Mouse (Mus musculus): ENCODE measurements around the gene Lamtor2.

Lamtor2 gene

DNA sequence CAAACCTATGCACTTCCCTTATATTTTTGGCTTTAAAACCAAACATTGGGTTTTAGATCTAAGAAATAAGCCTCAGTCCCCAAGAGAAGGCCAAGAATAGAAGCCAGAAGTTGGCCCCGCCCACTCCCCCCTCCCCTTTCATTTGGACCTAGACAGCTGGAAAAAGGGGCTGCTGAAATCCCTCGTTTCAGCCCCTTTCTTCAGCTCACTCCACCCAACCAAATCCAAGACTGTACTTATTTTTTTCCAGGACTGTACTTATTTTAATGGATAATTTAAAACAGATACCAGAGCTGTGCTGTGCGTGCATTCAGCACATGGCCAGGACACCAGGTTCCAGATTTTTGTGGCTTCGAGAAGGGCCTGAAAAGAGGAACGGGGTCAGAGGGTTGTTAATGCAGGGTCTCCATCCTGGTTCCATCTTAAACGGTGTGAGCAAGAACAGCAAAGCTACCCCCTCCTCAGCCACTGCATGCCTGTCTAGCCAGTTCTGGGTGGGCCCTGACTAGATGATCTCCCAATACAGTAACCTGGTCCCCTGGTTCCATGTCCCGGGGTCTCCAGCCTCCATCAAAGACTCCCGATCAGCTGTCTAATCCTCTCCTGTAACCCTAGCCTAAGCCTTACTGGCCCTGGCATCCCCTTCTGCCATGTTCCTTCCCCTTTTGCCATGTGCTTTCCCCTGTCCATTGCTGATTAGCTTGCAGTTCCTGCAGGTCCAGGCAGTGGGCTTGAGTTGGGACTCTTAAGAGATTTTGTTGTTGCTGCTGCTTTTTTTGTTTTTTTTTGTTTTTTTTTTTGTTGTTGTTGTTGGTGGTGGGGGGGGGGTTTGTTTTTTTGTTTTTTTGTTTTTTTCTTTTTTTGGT, 48.8 kb downstream of the Lamtor2 start:
- DNase-seq (ENCODE audit: low read depth, low spot score): no peak

DNA sequence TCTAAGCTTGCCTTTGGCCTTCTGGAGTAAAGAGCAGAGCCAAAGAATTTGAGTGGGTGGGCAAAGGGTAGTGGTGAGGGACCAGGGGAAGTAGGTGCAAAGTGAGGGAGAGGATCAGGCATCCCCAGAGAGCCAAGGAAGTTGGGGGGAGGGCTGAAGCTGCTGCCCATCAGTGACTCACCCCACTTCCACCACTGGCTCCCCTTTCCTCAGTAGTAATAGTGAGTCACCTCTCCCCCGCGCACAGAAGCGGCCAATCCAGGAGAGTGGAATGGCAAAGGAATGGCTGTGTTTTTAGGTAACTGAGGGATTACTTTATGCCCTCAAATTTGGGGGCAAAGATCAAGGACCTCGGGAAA, 49.4 kb downstream of the Lamtor2 start:
- no peak for DNase-seq (ENCODE audit: low read depth, low spot score)

DNA sequence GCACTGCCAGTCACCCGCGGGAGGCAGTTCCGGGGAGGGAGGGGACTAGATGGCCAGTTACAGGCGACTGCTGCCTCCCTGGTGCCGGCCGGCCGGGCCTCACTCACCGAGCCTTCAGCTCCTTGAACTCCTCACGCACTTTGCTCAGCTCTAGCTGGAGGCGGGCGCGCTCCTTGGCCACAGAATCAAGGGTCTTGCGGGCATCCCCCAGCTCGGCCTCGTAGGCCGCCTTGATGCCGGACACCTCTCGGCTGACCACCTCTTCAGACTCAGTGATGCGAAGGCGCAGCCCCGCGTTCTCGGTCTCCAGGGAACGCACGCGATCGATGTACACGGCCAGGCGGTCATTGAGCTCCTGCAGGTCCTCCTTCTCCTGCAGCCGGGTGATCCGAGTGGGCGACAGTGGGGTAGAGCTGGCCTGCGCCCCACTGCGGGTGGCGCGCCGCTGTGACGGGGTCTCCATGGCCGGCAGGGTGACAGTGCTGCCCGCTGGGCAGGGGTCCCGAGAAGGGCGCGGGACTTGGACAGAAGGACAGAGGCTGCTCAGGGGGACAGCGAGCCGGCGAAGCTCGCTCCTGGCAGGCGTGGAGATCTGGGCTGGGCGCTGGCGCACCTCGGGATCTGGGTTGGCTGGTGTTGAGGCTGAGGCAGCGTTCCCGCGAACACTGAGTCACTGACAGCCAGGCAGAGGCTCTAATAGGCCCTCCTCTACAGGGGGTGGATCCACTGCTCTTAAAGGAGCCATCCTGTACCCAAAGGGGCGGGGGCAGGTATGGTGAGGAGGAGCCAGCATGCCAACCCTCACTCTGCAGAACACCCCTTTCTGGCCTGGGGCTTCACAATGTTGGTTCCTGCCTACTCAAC, 50.0 kb downstream of the Lamtor2 start:
- peak; percentile 95 for DNase-seq (ENCODE audit: low read depth, low spot score)

DNA sequence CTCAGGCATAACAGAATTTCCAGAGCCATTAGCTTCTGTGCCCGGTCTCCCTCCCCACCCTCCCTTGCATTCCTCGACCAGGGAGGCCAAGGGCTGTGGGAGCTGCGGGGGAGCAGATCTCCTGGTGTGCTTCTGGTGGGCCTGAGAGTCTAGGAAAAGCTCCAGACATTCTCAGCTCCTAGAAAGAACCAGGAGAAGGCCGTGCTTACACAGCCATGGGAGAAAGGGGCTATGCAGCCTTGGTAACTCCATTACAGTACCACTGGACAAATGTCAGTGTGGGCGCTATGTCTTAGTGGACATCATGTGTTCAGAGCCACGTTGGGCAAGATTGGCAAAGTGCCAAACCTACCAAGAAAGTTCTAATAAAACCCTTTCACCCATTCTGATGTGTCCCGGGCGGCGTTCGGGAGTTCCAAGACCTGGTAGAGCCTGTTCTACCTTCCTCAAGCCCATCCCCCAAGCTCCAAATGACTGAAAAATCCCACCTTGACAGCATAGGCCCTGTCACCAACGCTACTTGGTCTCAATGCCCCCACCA, 50.8 kb downstream of the Lamtor2 start:
- DNase-seq (ENCODE audit: low read depth, low spot score): no peak

DNA sequence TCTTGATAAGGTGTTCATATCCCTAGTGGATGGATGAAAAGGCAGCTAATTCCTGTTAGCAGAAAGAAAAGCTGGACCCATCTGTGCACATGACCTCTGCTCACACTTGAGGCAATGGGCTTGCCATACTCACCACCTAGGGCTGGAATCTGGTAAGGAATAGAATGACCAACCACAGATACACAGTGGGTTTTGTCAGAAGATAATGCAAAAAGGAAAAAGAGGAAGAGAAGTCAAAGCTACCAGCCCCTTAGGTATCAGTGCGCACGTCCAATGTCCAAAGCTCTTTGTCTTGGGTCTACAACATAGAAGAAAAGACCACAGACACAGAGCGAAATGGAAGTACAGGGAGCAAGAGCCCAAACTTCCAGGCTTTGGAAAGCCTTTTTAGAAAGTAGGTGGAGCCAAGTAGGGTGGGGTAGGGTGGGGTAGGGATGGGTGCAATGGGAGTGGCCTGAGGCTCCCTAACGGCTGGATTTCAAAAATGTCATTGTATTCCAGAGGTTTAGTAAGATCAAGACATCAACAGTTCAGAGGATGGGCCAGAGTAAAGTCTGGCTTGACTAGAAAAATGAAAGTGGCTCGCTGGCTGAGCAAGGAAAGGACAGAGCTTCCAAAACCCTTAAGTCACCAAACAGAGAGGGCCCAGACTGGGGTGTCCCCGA, 51.4 kb downstream of the Lamtor2 start:
- DNase-seq (ENCODE audit: low read depth, low spot score): no peak

DNA sequence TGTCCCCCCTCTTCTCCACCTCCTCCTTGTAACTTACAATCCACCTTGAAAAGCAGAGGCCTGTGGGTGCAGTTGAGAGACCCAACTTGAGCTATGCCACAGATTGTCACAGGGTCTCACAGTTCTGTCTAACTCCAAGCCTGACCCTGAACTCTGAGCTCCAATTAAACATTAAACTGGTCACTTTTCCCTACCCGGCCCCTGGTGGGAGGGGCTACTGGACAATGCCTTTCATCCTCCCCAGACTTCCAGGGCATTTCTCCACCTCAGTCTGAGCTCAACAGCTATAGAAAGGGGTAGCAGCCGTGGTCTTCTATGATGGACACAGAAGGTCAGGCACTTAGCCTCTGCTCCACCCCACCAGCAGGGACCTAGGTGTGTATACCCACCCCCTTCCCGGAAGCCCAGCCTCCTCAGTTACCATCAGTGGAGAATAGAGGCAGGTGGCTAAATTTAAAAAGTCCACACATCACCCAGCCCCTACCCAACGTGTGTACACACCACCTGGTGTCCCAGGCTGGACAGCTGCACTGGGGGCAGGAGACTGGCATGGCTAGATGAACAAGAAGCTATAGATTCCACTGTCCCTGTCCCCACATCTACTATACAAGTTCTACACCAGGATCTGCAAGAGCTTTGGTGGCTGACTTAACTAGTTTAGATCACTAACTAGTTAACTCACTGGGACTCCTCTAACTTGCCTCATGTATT, 52.1 kb downstream of the Lamtor2 start:
- no peak for DNase-seq (ENCODE audit: low read depth, low spot score)

DNA sequence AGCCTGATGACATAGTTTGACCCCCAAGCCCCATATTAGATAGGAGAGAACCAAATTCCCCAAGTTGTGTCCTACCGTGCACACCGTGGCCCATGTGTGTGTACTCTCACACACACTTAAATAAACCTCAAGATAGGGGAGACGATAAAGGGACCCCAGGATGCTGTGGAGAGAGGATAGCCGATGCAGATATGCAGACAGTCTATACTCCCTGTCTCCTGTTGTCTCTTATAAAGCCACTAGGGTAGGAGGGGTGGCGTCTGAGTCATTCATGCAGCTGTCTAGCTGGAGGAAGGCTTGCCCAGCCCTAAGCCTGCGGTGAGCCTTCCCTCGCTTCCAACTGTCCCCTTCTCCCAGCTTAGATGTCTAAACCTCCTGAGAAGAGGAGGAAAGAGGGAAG, 52.8 kb downstream of the Lamtor2 start:
- DNase-seq (ENCODE audit: low read depth, low spot score): no peak
